Mouse (Mus musculus) kidney, postnatal 0 days (tissue): Measurements from ENCODE around the gene Limk2. TPM values are rescaled to one million over a fixed set of nuclear protein-coding genes. Genes with fewer than 3 reads are reported as not detected.

Source experiments
- ATAC-seq: fragments of 200-750 bp; cut with Nextera tagmentation; replicated peaks from 2 replicates; pipeline ENCODE4 v1.8.0; 2017; ENCODE audit warnings: low read depth, moderate number of reproducible peaks, moderate TSS enrichment, moderate library complexity; ENCODE audit not compliant: low FRiP score
- DNase-seq: peaks from one replicate; pipeline ENCODE4 v3.0.0-alpha.2; 2016; ENCODE audit warnings: low spot score
- H3K27ac ChIP-seq: fragments of 300-500 bp; sonication (generic); 2 replicates; pipeline ENCODE4 v1.5.1; 2014; ENCODE audit warnings: mild to moderate bottlenecking
- H3K27me3 ChIP-seq: fragments of 300-500 bp; sonication (generic); 2 replicates; pipeline ENCODE4 v1.6.1; 2014; ENCODE audit warnings: low read length, mixed read lengths; ENCODE audit not compliant: insufficient read depth
- H3K36me3 ChIP-seq: fragments of 300-500 bp; sonication (generic); 2 replicates; pipeline ENCODE4 v1.6.1; 2014; ENCODE audit warnings: low read length, mixed read lengths; ENCODE audit not compliant: insufficient read depth
- H3K4me1 ChIP-seq: fragments of 300-500 bp; sonication (generic); replicated peaks from 2 replicates; pipeline ENCODE4 v1.6.1; 2014; ENCODE audit warnings: antibody characterized with exemption, low read length, mixed read lengths; ENCODE audit not compliant: insufficient read depth
- H3K4me2 ChIP-seq: fragments of 300-500 bp; sonication (generic); 2 replicates; pipeline ENCODE4 v1.6.1; 2014; ENCODE audit warnings: mild to moderate bottlenecking, low read length, moderate library complexity, mixed read lengths
- H3K4me3 ChIP-seq: fragments of 300-500 bp; sonication (generic); replicated peaks from 2 replicates; pipeline ENCODE4 v1.5.1; 2014; ENCODE audit warnings: low read depth, low read length
- H3K9ac ChIP-seq: fragments of 300-500 bp; sonication (generic); 2 replicates; pipeline ENCODE4 v1.6.1; 2014; ENCODE audit warnings: low read depth, low read length
- H3K9me3 ChIP-seq: fragments of 300-500 bp; sonication (generic); replicated peaks from 2 replicates; pipeline ENCODE4 v1.6.1; 2016; ENCODE audit warnings: low read length, inconsistent platforms, mixed read lengths
- CTCF ChIP-seq: IDR thresholded peaks from 2 replicates; pipeline ENCODE4 v1.5.1; 2016; ENCODE audit warnings: antibody characterized with exemption, low read depth, mild to moderate bottlenecking, moderate library complexity
- WGBS: fragments of 180-500 bp; shearing (Covaris S2); extraction: QIAGEN DNeasy Blood & Tissue Kit; methylation state at CpG from one replicate; pipeline ENCODE4 v1.1.7; 2014; 5-methylcytosine and 5-hydroxymethylcytosine counted together
- polyA plus RNA-seq: library from polyadenylated mRNA; unstranded; fragments of >200 nt; fragmentation: Nextera tagmentation; extraction: Ambion mirVana; gene quantifications from 2 replicates; pipeline ENCODE4 v1.2.1, GENCODE M21; 2015

Limk2 gene
- polyA plus RNA-seq, 1 experiment from 2014 or later, result 28.8 TPM

DNA sequence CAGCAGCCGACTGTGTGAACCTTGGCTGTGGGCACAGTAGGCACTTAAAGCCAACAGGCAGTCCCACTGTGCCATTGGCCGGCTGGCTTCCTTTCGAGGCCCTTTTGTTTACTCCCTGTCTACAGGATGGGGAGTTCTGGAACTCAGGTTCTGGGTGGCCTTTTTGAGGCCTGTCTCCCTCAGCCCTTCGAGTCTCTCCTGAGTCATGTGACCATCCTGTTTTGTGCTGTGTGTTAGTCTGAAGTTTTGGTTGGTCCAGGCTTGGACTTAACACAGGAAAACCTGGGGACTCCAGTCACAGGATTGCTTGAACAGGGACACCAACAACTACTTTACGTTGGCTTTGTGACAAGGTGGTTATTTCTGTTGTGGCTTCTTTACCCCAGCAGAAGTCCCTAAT is 112.9 kb downstream of the Limk2 start:
- Histone ChIP-seq H3K9me3 (no peaks in the 10 kb centered on the region), H3K36me3 (peaks cover 67% of the 10 kb centered on the region)
- 71% methylated on average over 5 of the region's 5 CpGs for WGBS

DNA sequence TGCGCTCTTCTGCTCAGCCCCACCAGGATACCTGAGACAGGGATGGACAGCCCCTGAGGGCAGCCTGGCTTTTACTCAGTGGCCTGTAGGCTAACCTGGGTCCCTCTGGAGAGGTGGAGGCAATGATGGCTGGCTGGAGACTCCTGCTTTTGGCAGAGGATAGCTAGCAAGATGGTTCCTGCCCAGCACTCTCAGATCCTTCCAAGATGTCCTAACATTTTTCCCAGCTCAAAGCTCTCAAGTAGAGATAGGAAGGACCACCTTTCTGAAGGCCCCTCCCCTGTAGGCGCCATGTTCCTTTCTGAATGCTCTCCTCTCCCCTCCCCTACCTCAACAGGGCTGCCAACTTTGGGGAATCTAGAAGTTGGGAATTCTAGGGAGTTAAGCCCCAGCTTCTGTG is 114.3 kb downstream of the Limk2 start:
- ATAC-seq (no peak), DNase-seq (no peak)
- peaks cover 20% of the 10 kb centered on the region for H3K4me1 ChIP-seq
- no peaks in the 10 kb centered on the region for H3K9me3 ChIP-seq
- H3K4me3 ChIP-seq, result no peak overlapping the region
- H3K27me3 ChIP-seq, result no peaks in the 10 kb centered on the region
- WGBS, result 96% methylated on average over 2 of the region's 2 CpGs
- H3K36me3 ChIP-seq, result peaks cover 54% of the 10 kb centered on the region
- no peak overlapping the region for H3K27ac ChIP-seq
- no peak for TF ChIP-seq CTCF
- H3K4me2 ChIP-seq, result no peak overlapping the region
- no peak overlapping the region for H3K9ac ChIP-seq

More for the DNA sequence above, 112.9 kb downstream of the Limk2 start:
- DNase-seq, result no peak
- Histone ChIP-seq H3K4me2 (no peak overlapping the region), H3K4me1 (peaks cover 20% of the 10 kb centered on the region), H3K27me3 (no peaks in the 10 kb centered on the region), H3K27ac (no peak overlapping the region), H3K4me3 (no peak overlapping the region), H3K9ac (no peak overlapping the region)
- ATAC-seq, result no peak
- no peak for TF ChIP-seq CTCF

Other genes with a start within 250 kb of the Limk2 start
- 7.4 and 8.4 TPM in 2 replicates for gene Sfi1, start 215.7 kb downstream of the Limk2 start, polyA plus RNA-seq
- gene Eif4enif1, start 206.8 kb downstream of the Limk2 start, polyA plus RNA-seq, result 26.2 and 29.2 TPM in 2 replicates
- 176 and 198 TPM in 2 replicates for gene Drg1, start 142.8 kb downstream of the Limk2 start, polyA plus RNA-seq
- gene Patz1, start 120.3 kb downstream of the Limk2 start, polyA plus RNA-seq, result 47.8 and 51.0 TPM in 2 replicates
- 14.8 and 15.0 TPM in 2 replicates for gene Pik3ip1, start 78.8 kb downstream of the Limk2 start, polyA plus RNA-seq
- 37.8 and 39.1 TPM in 2 replicates for gene Rnf185, start 43.2 kb upstream of the Limk2 start, polyA plus RNA-seq
- 0.25 and 0.32 TPM in 2 replicates for gene Pla2g3, start 79.1 kb upstream of the Limk2 start, polyA plus RNA-seq
- 4.5 and 4.7 TPM in 2 replicates for gene Inpp5j, start 95.6 kb upstream of the Limk2 start, polyA plus RNA-seq
- 124 and 125 TPM in 2 replicates for gene Selenom, start 105.5 kb upstream of the Limk2 start, polyA plus RNA-seq
- gene Smtn, start 131.4 kb upstream of the Limk2 start, polyA plus RNA-seq, result 86.4 and 94.3 TPM in 2 replicates
- 12.3 and 13.9 TPM in 2 replicates for gene Morc2a, start 240.0 kb upstream of the Limk2 start, polyA plus RNA-seq